Mouse (Mus musculus): Measurements from ENCODE around the gene Nrip2. TPM values are rescaled to one million over a fixed set of nuclear protein-coding genes. Genes with fewer than 3 reads are reported as not detected.

The Nrip2 gene
- total and polyA plus RNA-seq, 3 experiments = 0.13 to 1.3 TPM; not detected in 1

GRCm38 (mm10) chr6:128418076-128418475 lies 19.0 kb downstream of the Nrip2 start:
- Histone ChIP-seq H3K4me3 (replicated peaks in 1 of 3; ENCODE audit: low read depth in 2 of 3, low read length in 2 of 3, poor library complexity in 1 of 3) (no peak overlapping the region), H3K4me2 (ENCODE audit: insufficient read depth, low read depth, poor library complexity, severe bottlenecking) (no peak overlapping the region), H3K9me3 (replicated peaks; ENCODE audit: low read length) (no peaks in the 10 kb centered on the region), H3K27me3 (replicated peaks) (no peaks in the 10 kb centered on the region), H3K4me1 (ENCODE audit: control insufficient read depth in 1 of 2, insufficient read depth in 2 of 2) (peaks cover 5 to 21% of the 10 kb centered on the region in 2 experiments), H3K27ac (ENCODE audit: insufficient read depth, low read depth) (no peak overlapping the region), H3K36me3 (replicated peaks in 1 of 2; ENCODE audit: control insufficient read depth in 1 of 2, insufficient read depth in 1 of 2, low read length in 1 of 2) (peaks cover 19 to 55% of the 10 kb centered on the region in 2 experiments), H3K79me2 (replicated peaks; ENCODE audit: control insufficient read depth, extremely low read depth, insufficient read depth, poor library complexity, severe bottlenecking) (peaks cover 16% of the 10 kb centered on the region), H3K9ac (ENCODE audit: insufficient read depth, low read depth) (no peak overlapping the region)
- in situ Hi-C loops (cut with MboI; ENCODE audit: low pct_ligation_motif_present, low pct_unique_long_range_greater_than_20kb, low sequenced_read_pairs) = no loop called here
- dilution Hi-C loops (cut with MboI; ENCODE audit: extremely low pct_ligation_motif_present, extremely low pct_unique_long_range_greater_than_20kb, low sequenced_read_pairs) = no loop called here
- TF ChIP-seq ZMIZ1 (IDR thresholded peaks at IDR 0.05; ENCODE audit: low read depth, low read length) = no peak
- DNase-seq (ENCODE audit: extremely low read depth) = no peak

- no peak for DNase-seq (ENCODE audit: extremely low read depth)
- Histone ChIP-seq H3K27me3 (replicated peaks) (no peaks in the 10 kb centered on the region), H3K9ac (ENCODE audit: insufficient read depth, low read depth) (no peak overlapping the region), H3K36me3 (replicated peaks in 1 of 2; ENCODE audit: control insufficient read depth in 1 of 2, insufficient read depth in 1 of 2, low read length in 1 of 2) (peaks cover 4 to 37% of the 10 kb centered on the region in 2 experiments), H3K27ac (ENCODE audit: insufficient read depth, low read depth) (no peak overlapping the region), H3K4me1 (ENCODE audit: control insufficient read depth in 1 of 2, insufficient read depth in 2 of 2) (peaks cover under 1 to 20% of the 10 kb centered on the region in 2 experiments; a peak in 3 of 4 replicates), H3K79me2 (replicated peaks; ENCODE audit: control insufficient read depth, extremely low read depth, insufficient read depth, poor library complexity, severe bottlenecking) (peaks cover 21% of the 10 kb centered on the region), H3K9me3 (replicated peaks; ENCODE audit: low read length) (no peaks in the 10 kb centered on the region), H3K4me3 (replicated peaks in 1 of 3; ENCODE audit: low read depth in 2 of 3, low read length in 2 of 3, poor library complexity in 1 of 3) (no peak overlapping the region), H3K4me2 (ENCODE audit: insufficient read depth, low read depth, poor library complexity, severe bottlenecking) (no peak overlapping the region)
- no peak for TF ChIP-seq E2F4 (IDR thresholded peaks at IDR 0.05; ENCODE audit: insufficient replicate concordance, low read depth, low read length)
- TF ChIP-seq MYC (IDR thresholded peaks at IDR 0.05; ENCODE audit: low read depth, low read length) = no peak
- TF ChIP-seq JUND (conservative IDR thresholded peaks at IDR 0.05; ENCODE audit: low read depth, low read length) = no peak
- no peak for TF ChIP-seq JUN (IDR thresholded peaks at IDR 0.05; ENCODE audit: insufficient read depth, low read depth, low read length)
- TF ChIP-seq ZNF384 (IDR thresholded peaks at IDR 0.05; ENCODE audit: low read depth, low read length) = no peak
- no peak for TF ChIP-seq USF2 (conservative IDR thresholded peaks at IDR 0.05; ENCODE audit: low read depth, low read length)
- no peak for TF ChIP-seq CHD2 (IDR thresholded peaks at IDR 0.05; ENCODE audit: low read length)
- TF ChIP-seq USF1 (IDR thresholded peaks at IDR 0.05; ENCODE audit: low read depth, low read length) = no peak
- TF ChIP-seq MEF2A (IDR thresholded peaks at IDR 0.05; ENCODE audit: borderline replicate concordance, low read depth, low read length) = no peak
- no peak for TF ChIP-seq KAT2A (IDR thresholded peaks at IDR 0.05; ENCODE audit: insufficient replicate concordance, low read length)
- no peak for TF ChIP-seq MAZ (IDR thresholded peaks at IDR 0.05; ENCODE audit: low read depth, low read length)
- no peak for TF ChIP-seq SIN3A (IDR thresholded peaks at IDR 0.05; ENCODE audit: low read length)
- no peak for TF ChIP-seq IRF4 (IDR thresholded peaks at IDR 0.05; ENCODE audit: low read depth, low read length)
- TF ChIP-seq UBTF (IDR thresholded peaks at IDR 0.05; ENCODE audit: low read depth, low read length) = no peak
- no peak for TF ChIP-seq ZC3H11A (IDR thresholded peaks at IDR 0.05; ENCODE audit: low read depth, low read length)
- TF ChIP-seq ZMIZ1 (IDR thresholded peaks at IDR 0.05; ENCODE audit: low read depth, low read length) = no peak
- TF ChIP-seq ETS1 (conservative IDR thresholded peaks at IDR 0.05; ENCODE audit: low read depth, low read length) = no peak
- no peak for TF ChIP-seq CHD1 (IDR thresholded peaks at IDR 0.05; ENCODE audit: low read depth, low read length)
- no peak for TF ChIP-seq PAX5 (IDR thresholded peaks at IDR 0.05; ENCODE audit: low read length)
- TF ChIP-seq MXI1 (IDR thresholded peaks at IDR 0.05; ENCODE audit: low read depth, low read length) = no peak
- dilution Hi-C loops (cut with MboI; ENCODE audit: extremely low pct_ligation_motif_present, extremely low pct_unique_long_range_greater_than_20kb, low sequenced_read_pairs) (no loop called here), in situ Hi-C loops (cut with MboI; ENCODE audit: low pct_ligation_motif_present, low pct_unique_long_range_greater_than_20kb, low sequenced_read_pairs) (no loop called here)
Measured at GRCm38 (mm10) chr6:128421036-128421435, 21.9 kb downstream of the Nrip2 start.

Data from CH12.LX (cell line).